Mouse (Mus musculus) forebrain, embryonic 12.5 days (tissue): ENCODE results near the gene Slc7a11. TPM values are rescaled to one million over a fixed set of nuclear protein-coding genes. Genes with fewer than 3 reads are reported as not detected.

Experiments
- ATAC-seq: fragments of 200-750 bp; cut with Nextera tagmentation; 2 replicates; pipeline ENCODE4 v1.8.0; 2017; ENCODE audit warnings: moderate TSS enrichment; ENCODE audit not compliant: low FRiP score
- H3K27ac ChIP-seq: fragments of 300-500 bp; sonication (generic); 2 replicates; pipeline ENCODE4 v1.5.1; 2016; ENCODE audit warnings: mild to moderate bottlenecking
- H3K27me3 ChIP-seq: fragments of 300-500 bp; sonication (generic); 2 replicates; pipeline ENCODE4 v1.6.1; 2016; ENCODE audit warnings: mild to moderate bottlenecking
- H3K36me3 ChIP-seq: fragments of 300-500 bp; sonication (generic); replicated peaks from 2 replicates; pipeline ENCODE4 v1.6.1; 2016; ENCODE audit warnings: mild to moderate bottlenecking
- H3K4me1 ChIP-seq: fragments of 300-500 bp; sonication (generic); 2 replicates; pipeline ENCODE4 v1.6.1; 2016
- H3K4me2 ChIP-seq: fragments of 300-500 bp; sonication (generic); 2 replicates; pipeline ENCODE4 v1.6.1; 2016; ENCODE audit warnings: mild to moderate bottlenecking, moderate library complexity
- H3K4me3 ChIP-seq: fragments of 300-500 bp; sonication (generic); replicated peaks from 2 replicates; pipeline ENCODE4 v1.5.1; 2016; ENCODE audit warnings: mild to moderate bottlenecking
- H3K9ac ChIP-seq: fragments of 300-500 bp; sonication (generic); 2 replicates; pipeline ENCODE4 v1.6.1; 2016; ENCODE audit warnings: mild to moderate bottlenecking
- H3K9me3 ChIP-seq: fragments of 300-500 bp; sonication (generic); 2 replicates; pipeline ENCODE4 v1.6.1; 2016
- WGBS: fragments of 180-500 bp; shearing (Covaris S2); methylation state at CpG from one replicate; pipeline ENCODE4 v1.1.7; 2016; 5-methylcytosine and 5-hydroxymethylcytosine counted together
- polyA plus RNA-seq: library from polyadenylated mRNA; unstranded; fragments of >200 nt; fragmentation: Nextera tagmentation; extraction: Ambion mirVana; gene quantifications from 2 replicates; pipeline ENCODE4 v1.2.1, GENCODE M21; 2016

Gene Slc7a11
- polyA plus RNA-seq, 1 experiment from 2014 or later: 2.3 TPM

- H3K4me2 ChIP-seq: no peak overlapping the region
- H3K27ac ChIP-seq: 0 out of 2 replicates have a peak overlapping the region, but pooled peaks have one; percentile 19
- no peaks in the 10 kb centered on the region for H3K36me3 ChIP-seq
- ATAC-seq: peak; percentile 43
- WGBS: 56% methylated on average over 5 of the region's 5 CpGs
- 0 out of 2 replicates have a peak, but pooled peaks cover 4% of the 10 kb centered on the region for H3K9me3 ChIP-seq
- H3K27me3 ChIP-seq: no peaks in the 10 kb centered on the region
- no peak overlapping the region for H3K9ac ChIP-seq
- H3K4me3 ChIP-seq: no peak overlapping the region
- peaks cover 22% of the 10 kb centered on the region for H3K4me1 ChIP-seq
These were observed 56.7 kb downstream of the Slc7a11 start for GRCm38 (mm10) chr3:50386561-50387221.

GRCm38 (mm10) chr3:50386066-50386465 is 57.3 kb downstream of the Slc7a11 start:
- no peak overlapping the region for H3K4me2 ChIP-seq
- 0 out of 2 replicates have a peak, but pooled peaks cover 4% of the 10 kb centered on the region for H3K9me3 ChIP-seq
- WGBS: 30% methylated on average over 6 of the region's 6 CpGs
- peaks cover 22% of the 10 kb centered on the region for H3K4me1 ChIP-seq
- H3K9ac ChIP-seq: no peak overlapping the region
- H3K27me3 ChIP-seq: no peaks in the 10 kb centered on the region
- H3K27ac ChIP-seq: 0 out of 2 replicates have a peak overlapping the region, but pooled peaks have one; percentile 14
- no peak overlapping the region for H3K4me3 ChIP-seq
- ATAC-seq: no peak
- no peaks in the 10 kb centered on the region for H3K36me3 ChIP-seq

GRCm38 (mm10) chr3:50382729-50383128 is 60.7 kb downstream of the Slc7a11 start:
- no peak overlapping the region for H3K27ac ChIP-seq
- H3K4me3 ChIP-seq: no peak overlapping the region
- H3K4me1 ChIP-seq: peaks cover 22% of the 10 kb centered on the region
- H3K9ac ChIP-seq: no peak overlapping the region
- WGBS: 15% methylated on average over 5 of the region's 5 CpGs
- H3K27me3 ChIP-seq: no peaks in the 10 kb centered on the region
- peak; percentile 42 for ATAC-seq
- peak overlapping the region; percentile 48; the same call in 1 of the 2 replicates for H3K4me2 ChIP-seq
- H3K9me3 ChIP-seq: no peaks in the 10 kb centered on the region
- H3K36me3 ChIP-seq: no peaks in the 10 kb centered on the region

GRCm38 (mm10) chr3:50381861-50382693 is 61.3 kb downstream of the Slc7a11 start:
- 31% methylated on average over 22 of the region's 22 CpGs for WGBS
- H3K4me3 ChIP-seq: peak overlapping the region; percentile 35
- 0 out of 2 replicates have a peak overlapping the region, but pooled peaks have one; percentile 2 for H3K9ac ChIP-seq

GRCm38 (mm10) chr3:50381160-50381860 is 62.1 kb downstream of the Slc7a11 start:
- WGBS: 17% methylated on average over 10 of the region's 10 CpGs
- Histone ChIP-seq H3K27me3 (no peaks in the 10 kb centered on the region), H3K4me2 (peak overlapping the region; percentile 48), H3K4me3 (peak overlapping the region; percentile 35), H3K9me3 (no peaks in the 10 kb centered on the region), H3K4me1 (peaks cover 15% of the 10 kb centered on the region), H3K9ac (0 out of 2 replicates have a peak overlapping the region, but pooled peaks have one; percentile 2), H3K27ac (no peak overlapping the region), H3K36me3 (no peaks in the 10 kb centered on the region)
- peak; percentile 88 for ATAC-seq

More at GRCm38 (mm10) chr3:50381861-50382693, 61.3 kb downstream of the Slc7a11 start:
- Histone ChIP-seq H3K4me2 (peak overlapping the region; percentile 48), H3K4me1 (peaks cover 22% of the 10 kb centered on the region), H3K36me3 (no peaks in the 10 kb centered on the region), H3K9me3 (no peaks in the 10 kb centered on the region), H3K27ac (no peak overlapping the region), H3K27me3 (no peaks in the 10 kb centered on the region)
- peak; percentile 53 for ATAC-seq

- no peak overlapping the region for H3K27ac ChIP-seq
- peaks cover 9% of the 10 kb centered on the region; the same call in 1 of the 2 replicates for H3K4me1 ChIP-seq
- ATAC-seq: no peak
- H3K4me3 ChIP-seq: no peak overlapping the region
- no peaks in the 10 kb centered on the region for H3K9me3 ChIP-seq
- H3K36me3 ChIP-seq: no peaks in the 10 kb centered on the region
- H3K9ac ChIP-seq: no peak overlapping the region
- WGBS: 89% methylated on average over 8 of the region's 8 CpGs
- no peaks in the 10 kb centered on the region for H3K27me3 ChIP-seq
- no peak overlapping the region for H3K4me2 ChIP-seq
These were observed 63.5 kb downstream of the Slc7a11 start for GRCm38 (mm10) chr3:50379942-50380341.

- H3K4me1 ChIP-seq: no peaks in the 10 kb centered on the region
- no peaks in the 10 kb centered on the region for H3K27me3 ChIP-seq
- ATAC-seq: no peak
- H3K4me3 ChIP-seq: no peak overlapping the region
- H3K27ac ChIP-seq: no peak overlapping the region
- H3K36me3 ChIP-seq: no peaks in the 10 kb centered on the region
- H3K9ac ChIP-seq: no peak overlapping the region
- no peaks in the 10 kb centered on the region for H3K9me3 ChIP-seq
- H3K4me2 ChIP-seq: no peak overlapping the region
These were observed 67.9 kb downstream of the Slc7a11 start for GRCm38 (mm10) chr3:50375477-50375876.

- peaks cover 5% of the 10 kb centered on the region; the same call in 1 of the 2 replicates for H3K4me1 ChIP-seq
- no peak overlapping the region for H3K4me3 ChIP-seq
- no peaks in the 10 kb centered on the region for H3K27me3 ChIP-seq
- H3K9me3 ChIP-seq: no peaks in the 10 kb centered on the region
- H3K36me3 ChIP-seq: no peaks in the 10 kb centered on the region
- H3K4me2 ChIP-seq: no peak overlapping the region
- ATAC-seq: no peak
- no peak overlapping the region for H3K27ac ChIP-seq
- WGBS: 98% methylated on average over 6 of the region's 6 CpGs
- no peak overlapping the region for H3K9ac ChIP-seq
These were observed 73.6 kb downstream of the Slc7a11 start for GRCm38 (mm10) chr3:50369791-50370190.

GRCm38 (mm10) chr3:50367175-50367574 is 76.2 kb downstream of the Slc7a11 start:
- Histone ChIP-seq H3K4me2 (no peak overlapping the region), H3K27me3 (no peaks in the 10 kb centered on the region), H3K4me1 (peaks cover 5% of the 10 kb centered on the region; the same call in 1 of the 2 replicates), H3K9ac (no peak overlapping the region), H3K36me3 (no peaks in the 10 kb centered on the region), H3K27ac (no peak overlapping the region), H3K4me3 (no peak overlapping the region), H3K9me3 (no peaks in the 10 kb centered on the region)
- ATAC-seq: no peak
- WGBS: 43% methylated on average over 3 of the region's 3 CpGs

GRCm38 (mm10) chr3:50363659-50364058 is 79.8 kb downstream of the Slc7a11 start:
- Histone ChIP-seq H3K27ac (no peak overlapping the region), H3K4me2 (no peak overlapping the region), H3K27me3 (no peaks in the 10 kb centered on the region), H3K4me3 (no peak overlapping the region), H3K36me3 (no peaks in the 10 kb centered on the region), H3K9ac (no peak overlapping the region), H3K9me3 (no peaks in the 10 kb centered on the region), H3K4me1 (peaks cover 5% of the 10 kb centered on the region; the same call in 1 of the 2 replicates)
- 88% methylated on average over 3 of the region's 3 CpGs for whole genome bisulfite sequencing
- no peak for ATAC-seq

- no peak for ATAC-seq
- H3K4me3 ChIP-seq: no peak overlapping the region
- H3K9me3 ChIP-seq: no peaks in the 10 kb centered on the region
- 68% methylated on average over 1 of the region's 1 CpGs for whole genome bisulfite sequencing
- H3K4me2 ChIP-seq: no peak overlapping the region
- H3K27me3 ChIP-seq: no peaks in the 10 kb centered on the region; the same call in 1 of the 2 replicates
- H3K36me3 ChIP-seq: no peaks in the 10 kb centered on the region
- H3K9ac ChIP-seq: no peak overlapping the region
- H3K27ac ChIP-seq: no peak overlapping the region
- no peaks in the 10 kb centered on the region for H3K4me1 ChIP-seq
These were observed 96.3 kb downstream of the Slc7a11 start for GRCm38 (mm10) chr3:50347081-50347480.

GRCm38 (mm10) chr3:50344411-50344810 is 99.0 kb downstream of the Slc7a11 start:
- Histone ChIP-seq H3K4me1 (no peaks in the 10 kb centered on the region), H3K9ac (no peak overlapping the region), H3K4me3 (no peak overlapping the region), H3K27me3 (no peaks in the 10 kb centered on the region; the same call in 1 of the 2 replicates), H3K36me3 (no peaks in the 10 kb centered on the region), H3K27ac (no peak overlapping the region), H3K4me2 (no peak overlapping the region), H3K9me3 (no peaks in the 10 kb centered on the region)
- ATAC-seq: no peak
- WGBS: 95% methylated on average over 1 of the region's 1 CpGs
